Mouse (Mus musculus): ENCODE results near the gene Aph1c.
"Not testable (repeated sequence)": the region's sequence is repeated elsewhere in the genome, so short reads cannot be mapped to it uniquely, and the experiment has no call there.

The Aph1c gene

DNA sequence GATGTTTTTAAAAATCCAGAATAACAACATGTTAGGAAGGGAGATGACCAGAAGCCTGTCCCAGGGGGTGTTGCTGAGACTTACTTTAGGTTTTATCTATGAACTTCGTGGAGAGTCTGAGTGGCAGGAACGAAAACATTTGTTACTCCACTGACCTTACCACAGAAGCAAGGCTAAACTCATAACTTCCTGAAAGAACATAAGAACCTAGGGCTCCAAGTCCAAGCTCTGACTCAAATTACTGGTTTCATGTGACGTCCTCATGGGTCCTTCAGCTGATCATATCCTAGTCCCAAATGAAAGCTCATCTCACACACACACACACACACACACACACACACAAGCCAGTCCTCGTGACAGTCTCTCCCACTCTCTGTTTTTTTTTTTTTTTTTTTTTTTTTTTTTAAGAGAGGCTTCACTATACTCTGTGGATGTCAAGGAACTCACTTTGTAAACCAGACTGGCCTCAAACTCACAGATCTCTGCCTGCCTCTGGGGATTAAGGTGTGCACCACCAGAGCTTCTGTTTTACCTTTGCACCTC, 2.1 kb downstream of the Aph1c start:
- DNase-seq (ENCODE audit: low spot score), result no peak

DNA sequence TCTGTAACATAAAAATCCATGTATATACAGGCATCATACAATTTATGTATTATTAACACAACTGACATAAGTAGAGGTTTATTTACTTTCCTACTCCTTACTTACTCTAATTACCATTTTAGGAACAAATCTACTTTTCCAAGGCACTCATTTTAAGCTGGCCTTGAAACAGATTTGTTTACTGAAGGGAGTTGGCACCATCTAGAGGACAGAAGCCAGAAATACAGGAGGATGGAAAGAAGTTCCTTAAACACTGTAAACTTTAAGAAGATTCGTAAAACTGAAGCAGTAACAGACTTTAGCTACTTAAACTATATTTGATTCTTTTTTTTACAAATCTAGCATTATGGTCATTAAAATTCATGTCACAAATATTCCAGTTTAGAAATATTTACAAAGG, 8.5 kb downstream of the Aph1c start:
- peak; percentile 20 for DNase-seq (ENCODE audit: low spot score)

DNA sequence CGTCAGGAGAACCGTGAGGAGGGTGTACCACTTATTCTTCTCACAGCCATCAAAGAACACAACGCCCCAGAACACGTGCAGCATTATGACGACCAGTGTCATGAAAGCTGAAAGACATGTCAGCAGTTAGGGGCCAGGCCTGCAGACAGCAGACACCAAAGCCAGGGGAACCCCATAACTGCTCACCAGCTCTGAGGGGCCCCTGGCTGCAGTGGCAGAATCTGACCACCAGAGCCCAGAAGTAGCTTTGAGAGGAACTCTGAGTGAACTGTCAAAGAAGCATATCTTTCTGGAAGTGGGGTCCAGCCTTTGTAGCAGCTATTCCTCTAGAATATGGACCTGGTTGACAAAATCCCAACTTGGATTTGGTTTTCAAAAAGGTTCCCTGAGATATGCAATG, 12.3 kb downstream of the Aph1c start:
- DNase-seq (ENCODE audit: low spot score), result not testable (repeated sequence)

DNA sequence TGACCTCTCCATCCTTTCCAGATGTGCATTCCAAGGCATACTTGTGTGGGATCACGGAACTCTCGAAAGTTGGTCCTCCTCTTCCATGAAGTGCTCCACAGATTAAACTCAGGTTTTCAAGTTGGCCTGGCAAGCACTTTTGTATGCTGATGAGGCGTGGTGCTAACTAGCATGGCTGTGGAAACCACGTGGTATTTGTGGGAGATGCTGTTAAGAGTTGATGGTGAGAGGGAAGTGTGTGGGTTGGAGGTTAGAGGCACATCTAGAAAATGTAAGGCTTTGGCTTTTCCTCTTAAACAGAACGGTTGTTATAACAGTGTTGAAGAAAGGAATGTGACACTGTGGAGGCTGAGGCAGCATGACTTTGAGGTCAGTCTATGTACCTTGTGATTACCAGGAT, 13.5 kb downstream of the Aph1c start:
- DNase-seq (ENCODE audit: low spot score), result no peak

DNA sequence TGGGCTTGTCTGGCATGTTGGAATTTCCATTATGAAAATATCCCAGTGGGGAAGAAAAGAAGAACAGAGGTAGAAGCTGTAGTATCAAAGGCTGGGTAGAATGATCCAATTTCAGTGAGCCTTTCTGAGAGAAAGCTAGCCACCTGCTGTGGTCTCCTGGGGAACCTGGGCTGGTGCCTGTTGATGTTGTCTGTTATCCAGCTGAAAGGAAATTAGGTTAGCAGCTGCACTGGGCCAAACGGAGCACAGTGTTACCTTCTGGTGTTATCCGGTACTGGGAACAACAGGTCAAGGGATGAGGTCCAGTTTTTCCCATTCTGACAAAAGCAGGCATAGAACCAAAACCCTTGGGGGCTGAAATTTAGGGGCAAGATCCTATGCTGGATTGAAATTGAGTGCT, 21.1 kb downstream of the Aph1c start:
- DNase-seq (ENCODE audit: low spot score), result no peak

DNA sequence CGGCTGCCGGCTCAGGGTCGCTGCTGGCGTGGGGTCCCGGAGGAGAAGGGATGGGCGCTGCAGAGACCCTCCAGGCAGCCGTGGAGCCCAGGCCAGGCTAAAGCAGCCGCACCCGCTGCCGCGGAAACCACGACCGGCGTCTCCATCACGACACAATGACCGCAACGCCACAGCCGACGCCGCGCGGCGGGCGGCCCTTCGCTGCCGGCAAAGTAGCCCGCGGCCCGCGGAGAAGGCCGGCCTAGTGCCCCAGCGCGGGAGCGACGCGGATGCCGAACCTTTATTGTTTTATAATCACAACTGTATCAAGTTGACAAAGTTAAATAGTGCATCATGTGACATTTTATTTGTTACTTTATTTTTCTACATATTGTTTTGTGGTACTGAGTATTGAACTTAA, 28.6 kb downstream of the Aph1c start:
- DNase-seq (ENCODE audit: low spot score), result not testable (repeated sequence)

DNA sequence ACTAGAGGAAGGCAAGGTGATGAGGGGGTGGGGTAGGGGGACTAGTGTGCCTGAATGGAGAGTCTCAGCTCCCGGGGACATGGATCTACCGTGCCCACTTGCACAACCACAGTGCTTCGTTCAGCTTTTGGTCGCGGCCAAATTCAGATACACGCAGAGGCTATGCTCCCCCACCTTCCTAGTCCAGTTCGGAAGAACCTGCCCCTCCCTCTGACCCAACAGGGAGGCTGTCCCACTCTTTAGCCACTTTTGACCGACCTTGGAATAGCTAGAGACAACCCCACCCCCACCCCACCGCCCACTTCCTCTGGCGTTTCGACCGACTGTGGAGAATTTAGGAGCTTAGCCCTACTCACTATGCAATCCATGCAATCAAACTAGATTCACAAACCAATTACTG, 32.6 kb downstream of the Aph1c start:
- no peak for DNase-seq (ENCODE audit: low spot score)

DNA sequence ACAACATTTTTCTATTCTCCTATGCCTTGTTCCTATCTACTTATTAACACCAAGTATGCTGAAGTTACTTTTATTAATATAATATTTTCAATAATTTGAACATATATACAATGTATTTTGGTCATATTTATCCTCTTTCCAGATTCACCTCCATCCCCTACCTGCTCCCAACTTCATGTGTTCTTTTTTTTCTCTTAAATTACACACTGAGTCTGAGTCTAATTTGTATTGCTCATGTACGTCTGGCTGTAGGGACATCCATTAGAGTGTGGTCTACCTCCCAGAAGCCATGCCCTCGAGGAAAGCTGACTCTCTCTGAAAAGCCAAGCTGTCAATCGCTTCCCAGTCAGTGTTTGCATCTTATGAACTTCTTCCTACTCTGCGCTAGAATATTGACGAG, 37.8 kb downstream of the Aph1c start, which contains the start of gene Gm10647:
Gene Gm10647, plus strand, starts transcription at position 301 of the 400 bp plus-strand sequence.
- DNase-seq (ENCODE audit: low spot score), result no peak

DNA sequence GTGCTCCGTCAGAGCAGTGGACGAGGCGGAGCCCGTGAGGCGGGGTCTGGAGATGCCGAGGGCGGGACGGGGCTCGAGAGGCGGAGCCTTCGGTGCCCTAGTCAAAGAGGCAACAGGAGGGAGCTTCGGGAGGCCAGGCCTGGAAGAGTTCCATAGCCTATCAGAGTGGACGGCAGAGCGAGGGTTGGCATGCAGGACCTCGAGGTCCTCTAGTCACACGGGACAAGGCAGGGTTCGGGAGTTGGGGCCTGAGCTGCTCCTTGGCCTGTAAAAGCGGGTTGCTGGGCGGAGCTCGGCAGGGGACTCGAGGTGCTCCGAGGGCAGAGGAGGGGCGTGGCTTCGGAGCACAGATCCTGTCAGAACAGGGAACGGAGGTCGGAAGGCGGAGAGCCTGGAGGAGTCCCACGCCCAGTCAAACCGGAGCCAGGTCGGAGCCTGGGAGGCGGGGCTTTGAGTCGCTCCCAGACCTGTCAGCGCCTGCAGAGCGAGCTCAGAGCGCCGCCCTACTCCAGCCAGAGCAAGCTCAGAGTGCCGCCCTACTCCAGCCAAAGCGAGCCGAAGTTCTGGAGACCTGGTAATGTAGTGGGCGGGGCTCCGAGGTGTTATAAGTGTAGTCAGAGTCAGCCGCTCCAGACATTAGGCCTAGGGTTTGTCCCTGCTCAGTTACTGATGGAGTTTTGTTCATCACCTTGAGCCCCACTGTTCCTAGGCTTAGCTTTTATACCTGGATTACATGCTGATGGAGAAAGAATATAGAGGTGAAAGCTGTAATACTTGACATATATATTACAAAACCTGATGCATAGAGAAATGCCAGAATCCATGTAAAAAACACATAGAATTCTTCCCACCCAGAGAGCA, 38.8 kb downstream of the Aph1c start, which contains the start of gene Aph1b:
Gene Aph1b, minus strand, starts transcription at position 27 of the 861 bp plus-strand sequence.
- peak; percentile 97 for DNase-seq (ENCODE audit: low spot score)

DNA sequence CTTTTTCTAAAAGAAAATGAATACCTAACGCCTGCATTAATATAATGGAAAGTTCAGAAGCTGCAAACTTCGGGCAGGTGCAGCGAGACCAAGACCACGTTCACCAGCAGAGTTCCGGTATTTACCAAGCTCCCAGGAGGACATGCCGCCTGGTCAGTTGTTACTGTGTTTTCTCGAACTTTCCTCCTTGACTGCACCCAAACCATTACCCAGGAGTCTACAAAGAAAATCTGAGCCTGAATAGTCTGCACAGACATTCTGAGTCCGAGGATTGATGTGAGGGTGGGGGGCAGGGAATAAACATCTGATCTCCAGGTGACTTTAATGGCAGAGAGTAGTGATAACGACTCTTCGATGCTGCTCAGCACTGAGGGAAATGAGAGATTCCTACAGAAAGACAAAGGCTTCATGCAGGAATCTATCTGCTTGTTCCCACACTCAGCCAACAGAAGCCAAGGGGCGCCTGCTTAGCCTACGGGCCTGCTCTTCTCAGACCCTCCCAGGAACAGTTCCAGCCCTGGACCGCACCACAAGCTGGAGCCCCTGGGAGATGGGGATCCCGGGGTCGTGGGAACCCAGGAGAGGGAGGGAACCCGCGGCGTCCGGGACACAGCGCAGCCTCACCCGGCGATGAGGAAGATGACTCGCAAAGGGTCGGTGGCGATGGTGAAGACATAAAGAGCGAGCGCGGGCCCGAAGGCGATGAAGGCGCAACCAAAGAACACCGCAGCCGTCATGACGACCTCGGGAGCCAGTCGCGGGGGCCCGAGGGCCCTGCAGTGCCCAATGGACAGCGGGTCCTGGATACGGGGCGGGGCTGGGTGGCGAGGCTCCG, 39.7 kb downstream of the Aph1c start:
- no peak for DNase-seq (ENCODE audit: low spot score)

DNA sequence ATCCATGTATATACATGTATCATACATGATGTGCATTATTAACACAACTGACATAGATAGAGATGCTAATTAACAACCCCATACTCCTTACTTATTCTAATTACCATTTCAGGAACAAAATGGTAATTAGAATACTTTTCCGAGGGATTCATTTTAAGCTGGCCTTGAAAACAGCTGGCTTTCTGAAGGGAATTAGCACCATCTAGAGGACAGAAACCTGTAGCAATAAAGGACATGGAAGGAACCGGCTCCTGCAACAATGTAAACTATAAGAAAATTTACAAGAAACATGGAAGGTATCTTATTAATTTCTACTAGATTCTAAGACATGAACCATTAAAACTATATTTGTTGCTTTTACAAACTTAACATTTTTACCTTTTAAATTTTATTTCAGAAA, 46.7 kb downstream of the Aph1c start:
- DNase-seq (ENCODE audit: low spot score), result no peak

DNA sequence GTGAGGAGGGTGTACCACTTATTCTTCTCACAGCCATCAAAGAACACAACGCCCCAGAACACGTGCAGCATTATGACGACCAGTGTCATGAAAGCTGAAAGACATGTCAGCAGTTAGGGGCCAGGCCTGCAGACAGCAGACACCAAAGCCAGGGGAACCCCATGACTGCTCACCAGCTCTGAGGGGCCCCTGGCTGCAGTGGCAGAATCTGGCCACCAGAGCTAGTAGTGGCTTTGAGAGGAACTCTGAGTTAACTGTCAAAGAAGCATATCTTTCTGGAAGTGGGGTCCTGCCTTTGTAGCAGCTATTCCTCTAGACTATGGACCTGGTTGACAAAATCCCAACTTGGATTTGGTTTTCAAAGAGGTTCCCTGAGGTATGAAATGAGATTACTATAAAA, 50.0 kb downstream of the Aph1c start:
- not testable (repeated sequence) for DNase-seq (ENCODE audit: low spot score)

DNA sequence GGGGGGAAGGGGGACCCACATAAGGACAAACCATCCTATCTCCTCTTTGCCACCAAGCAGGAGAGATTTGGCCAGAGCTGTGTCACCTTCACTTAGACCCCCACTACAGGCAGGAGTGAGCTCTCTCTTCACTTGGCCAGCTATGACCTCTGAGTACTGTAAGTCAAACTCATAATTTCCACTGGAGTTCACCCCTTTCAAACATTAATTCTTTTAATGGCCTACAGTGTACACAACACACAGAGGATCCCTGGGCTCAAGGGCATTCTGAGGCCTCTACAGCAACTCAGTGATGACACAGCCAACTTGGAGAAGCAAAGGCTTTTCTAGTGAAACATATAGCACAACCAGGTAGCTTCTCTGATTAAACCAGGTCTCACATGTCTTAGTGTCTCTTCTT, 63.8 kb downstream of the Aph1c start:
- DNase-seq (ENCODE audit: low spot score), result no peak

DNA sequence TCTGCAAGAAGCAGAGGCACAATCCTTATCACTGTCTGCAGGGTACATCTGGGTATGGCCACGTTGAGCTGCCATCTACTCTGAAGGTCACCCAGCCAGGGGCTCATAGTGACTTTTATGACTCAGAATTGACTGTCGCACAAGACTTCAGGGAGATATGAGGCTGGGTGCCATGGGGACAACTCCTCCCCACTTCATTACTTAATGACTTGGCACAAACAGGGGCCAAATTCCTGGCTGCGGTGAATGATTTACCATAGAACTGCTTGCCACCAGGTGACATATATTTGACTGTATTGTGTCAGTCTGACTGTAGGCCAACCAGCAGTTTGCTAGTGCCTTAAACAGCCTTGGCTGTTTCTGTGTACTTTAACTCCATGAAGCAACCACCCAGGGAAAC, 65.3 kb downstream of the Aph1c start:
- DNase-seq (ENCODE audit: low spot score), result no peak

DNA sequence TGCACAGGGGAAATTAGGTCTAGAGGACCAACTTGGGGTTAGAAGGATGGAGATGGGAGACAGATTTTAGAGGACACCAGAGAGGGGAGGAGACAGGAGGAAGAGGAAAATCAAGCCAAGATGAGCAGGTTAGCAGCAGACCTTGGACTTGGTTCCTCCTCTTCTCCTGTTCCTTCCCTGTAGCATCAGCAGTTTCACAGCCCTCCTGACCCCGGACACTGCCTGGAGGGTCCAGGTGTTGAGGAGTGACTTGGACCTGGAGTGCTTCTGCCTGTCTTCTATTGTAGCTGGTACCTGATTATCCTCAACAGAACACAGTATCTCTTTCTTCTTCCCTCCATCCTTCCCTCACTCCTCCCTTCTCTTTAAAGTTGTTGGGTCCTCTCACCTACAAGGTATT, 65.8 kb downstream of the Aph1c start:
- DNase-seq (ENCODE audit: low spot score), result no peak

Data from urinary bladder, postnatal 14 days (tissue).